Mouse (Mus musculus): ENCODE results near the gene 3110082I17Rik. TPM values are rescaled to one million over a fixed set of nuclear protein-coding genes. Genes with fewer than 3 reads are reported as not detected.
A peak's percentile ranks its signal among the peaks of the same experiment; 100 is the strongest.

Gene 3110082I17Rik
- polyA plus RNA-seq, 1 experiment from 2014 or later = 32.7 TPM

DNA sequence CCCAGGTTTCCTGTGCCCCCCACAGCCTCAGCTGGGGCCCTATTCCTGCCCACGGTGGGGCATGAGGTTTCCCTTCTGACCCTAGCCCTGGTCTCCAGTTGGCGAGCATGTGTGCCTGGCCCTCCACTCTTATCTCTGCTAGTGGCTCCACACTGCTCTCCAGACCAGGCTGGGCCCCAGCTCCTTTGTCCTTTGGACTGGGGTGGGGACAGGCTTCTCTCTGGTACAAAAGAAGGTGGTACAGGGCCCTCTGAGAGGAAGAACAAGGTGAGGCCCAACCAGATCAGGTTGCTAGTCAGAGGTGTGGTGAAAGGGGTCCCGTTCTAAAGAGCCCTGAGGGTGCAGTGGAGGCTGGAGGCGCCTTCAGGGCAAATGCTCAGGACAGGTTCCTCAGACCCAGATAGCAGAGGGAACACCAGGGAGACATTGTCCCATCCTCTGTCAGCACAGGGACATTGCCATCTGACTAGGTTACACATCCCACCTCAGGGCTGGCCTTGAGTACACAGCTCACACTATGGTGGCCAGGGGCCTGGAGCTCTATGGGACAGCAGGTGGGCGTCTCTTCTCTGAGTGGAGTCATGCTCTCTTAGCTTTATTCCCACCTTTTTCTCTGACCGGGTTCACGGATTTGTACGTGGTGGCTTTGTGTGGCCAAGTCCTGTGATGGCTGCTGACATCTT, 127.6 kb downstream of the 3110082I17Rik start:
- Histone ChIP-seq H3K36me3 (peaks cover 34% of the 10 kb centered on the region), H3K27ac (no peak overlapping the region), H3K4me2 (no peak overlapping the region), H3K9ac (replicated peaks) (no peak overlapping the region), H3K4me1 (replicated peaks) (0 out of 2 replicates have a peak, but pooled peaks cover 2% of the 10 kb centered on the region), H3K9me3 (no peaks in the 10 kb centered on the region), H3K27me3 (peaks cover 10% of the 10 kb centered on the region; the same call in 1 of the 2 replicates), H3K4me3 (replicated peaks) (no peak overlapping the region)
- WGBS = 86% methylated on average over 8 of the region's 8 CpGs
- no peak for ATAC-seq (ENCODE audit: insufficient number of reproducible peaks, insufficient read depth, low FRiP score, low TSS enrichment, low read depth)

DNA sequence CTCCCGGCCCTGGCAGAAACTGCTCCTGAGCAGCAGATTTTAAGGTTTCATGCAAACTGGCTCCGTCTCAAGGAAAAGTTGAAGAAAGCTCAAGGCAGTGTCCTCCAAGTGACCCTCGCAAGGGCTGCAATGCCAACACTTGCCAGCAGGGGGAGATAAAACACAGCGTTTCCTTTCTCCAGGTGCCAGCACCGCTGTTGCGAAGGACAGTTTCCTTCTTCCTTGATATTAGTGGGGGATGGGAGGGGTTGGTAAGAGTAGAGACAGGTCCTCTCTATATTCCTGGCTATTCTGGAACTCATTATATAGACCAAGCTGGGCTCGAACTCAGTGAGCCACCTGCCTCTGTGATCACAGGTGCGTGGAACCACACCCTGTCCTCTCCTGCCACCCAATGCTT, 128.6 kb downstream of the 3110082I17Rik start:
- 19% methylated on average over 8 of the region's 8 CpGs for WGBS
- no peak overlapping the region for H3K4me3 ChIP-seq (replicated peaks)
- no peaks in the 10 kb centered on the region for H3K9me3 ChIP-seq
- H3K9ac ChIP-seq (replicated peaks) = no peak overlapping the region
- peaks cover 24% of the 10 kb centered on the region for H3K36me3 ChIP-seq
- no peak overlapping the region for H3K27ac ChIP-seq
- H3K4me2 ChIP-seq = no peak overlapping the region
- H3K4me1 ChIP-seq (replicated peaks) = 0 out of 2 replicates have a peak, but pooled peaks cover 2% of the 10 kb centered on the region
- ATAC-seq (ENCODE audit: insufficient number of reproducible peaks, insufficient read depth, low FRiP score, low TSS enrichment, low read depth) = no peak
- peaks cover 19% of the 10 kb centered on the region for H3K27me3 ChIP-seq

DNA sequence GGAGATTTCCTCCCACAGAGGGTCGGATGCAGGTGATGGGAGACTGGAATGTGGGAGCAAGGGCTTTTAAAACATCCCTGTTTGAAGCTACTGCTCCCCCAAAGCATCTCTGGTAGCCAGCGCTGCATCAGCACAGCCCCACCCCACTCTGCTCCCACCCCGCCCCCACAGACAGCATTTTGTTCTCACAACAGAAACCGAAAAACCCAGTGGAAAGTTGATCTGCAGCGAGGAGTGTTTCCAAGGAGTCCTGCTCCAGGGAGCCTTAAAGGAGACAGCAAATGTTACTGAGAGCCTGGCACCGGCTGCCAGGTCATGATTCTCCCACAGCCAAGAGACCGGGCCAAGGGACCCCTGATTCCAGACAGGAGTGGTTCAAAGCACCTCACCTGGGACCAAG, 129.6 kb downstream of the 3110082I17Rik start:
- H3K9ac ChIP-seq (replicated peaks) = no peak overlapping the region; the same call in 1 of the 2 replicates
- H3K27me3 ChIP-seq = peaks cover 29% of the 10 kb centered on the region
- 72% methylated on average over 7 of the region's 7 CpGs for WGBS
- ATAC-seq (ENCODE audit: insufficient number of reproducible peaks, insufficient read depth, low FRiP score, low TSS enrichment, low read depth) = no peak
- H3K4me3 ChIP-seq (replicated peaks) = no peak overlapping the region
- H3K4me2 ChIP-seq = no peak overlapping the region
- H3K4me1 ChIP-seq (replicated peaks) = no peaks in the 10 kb centered on the region
- H3K9me3 ChIP-seq = no peaks in the 10 kb centered on the region
- no peak overlapping the region for H3K27ac ChIP-seq
- H3K36me3 ChIP-seq = peaks cover 14% of the 10 kb centered on the region

DNA sequence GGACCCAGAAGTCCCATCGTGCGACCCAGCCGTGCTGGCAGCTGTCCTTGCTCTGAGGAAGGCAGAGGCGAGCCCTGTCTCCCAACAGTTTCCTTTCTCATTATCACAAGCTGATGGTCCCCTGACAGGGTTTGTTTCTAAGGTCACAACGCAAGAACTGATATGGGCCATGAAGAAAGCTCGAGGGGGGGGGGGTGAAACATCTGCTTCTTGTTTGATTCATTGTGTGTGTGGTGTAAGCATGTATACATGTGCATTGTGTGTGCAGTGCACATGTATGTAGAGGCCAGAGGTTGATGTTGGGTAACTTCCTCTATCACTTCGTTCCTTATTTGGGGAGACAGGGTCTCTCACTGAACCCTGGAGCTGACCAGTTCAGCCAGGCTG, 132.7 kb downstream of the 3110082I17Rik start:
- H3K9ac ChIP-seq (replicated peaks) = no peak overlapping the region
- H3K4me2 ChIP-seq = no peak overlapping the region
- no peaks in the 10 kb centered on the region for H3K9me3 ChIP-seq
- no peak for ATAC-seq (ENCODE audit: insufficient number of reproducible peaks, insufficient read depth, low FRiP score, low TSS enrichment, low read depth)
- H3K27me3 ChIP-seq = peaks cover 59% of the 10 kb centered on the region
- peaks cover 16% of the 10 kb centered on the region for H3K4me1 ChIP-seq (replicated peaks)
- H3K27ac ChIP-seq = no peak overlapping the region
- no peak overlapping the region for H3K4me3 ChIP-seq (replicated peaks)
- H3K36me3 ChIP-seq = no peaks in the 10 kb centered on the region
- 82% methylated on average over 7 of the region's 7 CpGs for WGBS

DNA sequence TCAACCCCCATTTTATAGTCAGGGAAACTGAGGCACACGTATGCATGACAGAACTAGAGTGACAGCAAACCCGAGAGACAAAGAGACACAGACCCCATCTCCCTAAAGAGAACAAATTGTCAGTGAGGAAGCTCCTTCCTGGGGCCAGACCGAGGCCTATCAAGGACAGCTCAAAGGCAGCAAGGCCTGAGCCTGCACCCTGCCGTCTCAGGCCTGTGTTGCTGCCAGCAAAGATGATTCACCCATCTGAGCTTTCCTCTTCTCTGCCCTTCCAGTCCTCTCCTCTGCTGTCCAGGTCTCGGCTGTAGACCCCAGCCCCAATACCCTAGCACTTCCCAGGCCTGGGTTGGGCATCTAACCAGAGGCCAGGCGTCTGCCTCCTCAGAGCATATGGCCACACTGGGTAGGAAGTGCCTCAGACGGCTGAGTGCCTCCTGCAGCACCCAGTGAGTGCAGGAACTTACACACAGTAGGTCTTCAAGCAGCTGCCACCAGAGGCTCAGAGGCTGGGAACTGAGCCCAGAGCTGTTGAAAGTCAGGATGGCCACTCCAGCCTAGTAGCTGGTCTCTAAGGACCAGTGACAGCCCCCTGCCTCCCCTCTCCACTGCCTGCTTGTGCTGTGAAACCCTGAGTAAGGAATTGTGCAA, 133.2 kb downstream of the 3110082I17Rik start:
- no peak for ATAC-seq (ENCODE audit: insufficient number of reproducible peaks, insufficient read depth, low FRiP score, low TSS enrichment, low read depth)
- Histone ChIP-seq H3K4me2 (no peak overlapping the region), H3K4me1 (replicated peaks) (peaks cover 16% of the 10 kb centered on the region), H3K9me3 (no peaks in the 10 kb centered on the region), H3K36me3 (no peaks in the 10 kb centered on the region), H3K27me3 (peaks cover 64% of the 10 kb centered on the region), H3K9ac (replicated peaks) (no peak overlapping the region), H3K27ac (no peak overlapping the region), H3K4me3 (replicated peaks) (no peak overlapping the region)
- 66% methylated on average over 7 of the region's 7 CpGs for WGBS

DNA sequence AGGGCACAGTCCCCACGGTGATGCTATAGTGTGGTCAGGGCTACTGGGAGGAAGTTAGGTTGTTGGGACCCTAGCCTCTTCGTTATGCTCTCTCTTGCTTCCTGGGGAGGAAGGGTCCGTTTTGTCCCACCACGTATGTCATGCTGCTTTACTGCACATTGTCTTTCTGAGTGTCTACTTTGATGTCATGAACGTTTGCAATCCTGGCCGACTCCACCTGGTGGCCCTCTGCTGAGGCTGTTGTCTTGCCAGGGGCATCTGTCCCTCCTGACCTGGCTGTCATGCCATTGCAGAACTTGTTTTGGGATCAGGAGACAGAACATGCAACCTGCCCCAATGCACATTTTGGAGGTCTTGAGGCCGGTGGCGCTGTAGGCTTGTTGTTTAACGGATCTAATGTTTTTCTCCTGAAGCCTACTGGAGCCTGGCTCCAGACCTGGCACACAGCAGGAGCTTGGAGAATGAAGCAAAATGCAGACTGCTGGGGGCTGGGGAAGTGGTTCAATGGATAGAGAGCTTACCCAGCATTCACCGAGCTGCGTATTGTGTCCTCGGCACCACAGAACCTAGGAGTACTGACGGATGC, 134.1 kb downstream of the 3110082I17Rik start:
- Histone ChIP-seq H3K27ac (no peak overlapping the region), H3K9me3 (no peaks in the 10 kb centered on the region), H3K9ac (replicated peaks) (no peak overlapping the region), H3K27me3 (peaks cover 67% of the 10 kb centered on the region), H3K4me2 (no peak overlapping the region), H3K4me3 (replicated peaks) (no peak overlapping the region), H3K4me1 (replicated peaks) (peaks cover 16% of the 10 kb centered on the region), H3K36me3 (no peaks in the 10 kb centered on the region)
- no peak for ATAC-seq (ENCODE audit: insufficient number of reproducible peaks, insufficient read depth, low FRiP score, low TSS enrichment, low read depth)
- 67% methylated on average over 13 of the region's 13 CpGs for WGBS

DNA sequence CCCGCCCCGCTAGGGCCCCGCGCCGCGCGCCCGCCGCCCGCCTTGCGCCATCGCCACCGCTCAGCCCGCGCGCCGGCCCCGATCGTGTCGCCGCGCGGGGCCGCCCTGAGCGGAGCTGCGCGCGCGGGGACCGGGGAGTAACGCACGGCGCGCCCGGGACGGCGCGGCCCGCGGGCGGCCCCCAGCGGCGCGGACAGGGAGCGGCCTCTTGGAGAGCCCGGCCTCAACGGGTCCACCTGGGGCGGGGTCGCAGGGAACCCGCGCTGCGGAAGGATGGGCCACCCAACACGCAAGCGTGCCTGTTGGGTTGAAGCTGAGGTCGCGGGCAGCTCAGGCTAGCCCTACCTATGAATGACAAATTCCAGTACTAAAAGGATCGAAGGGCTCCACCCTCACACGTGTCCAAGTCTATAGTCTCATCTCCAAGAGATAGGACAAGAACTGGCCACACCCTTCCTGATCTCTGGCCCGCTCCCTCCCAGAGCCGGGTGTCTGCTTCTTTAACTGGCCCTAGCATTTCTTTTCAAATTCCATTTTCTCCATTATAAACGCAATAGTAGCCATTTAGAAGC, 134.8 kb downstream of the 3110082I17Rik start, which contains the start of gene Adap1:
Adap1 (minus strand) TSS at position 228 of the 572 bp plus-strand sequence.
- no peaks in the 10 kb centered on the region for H3K36me3 ChIP-seq
- H3K27ac ChIP-seq = no peak within 1 kb of the TSS

DNA sequence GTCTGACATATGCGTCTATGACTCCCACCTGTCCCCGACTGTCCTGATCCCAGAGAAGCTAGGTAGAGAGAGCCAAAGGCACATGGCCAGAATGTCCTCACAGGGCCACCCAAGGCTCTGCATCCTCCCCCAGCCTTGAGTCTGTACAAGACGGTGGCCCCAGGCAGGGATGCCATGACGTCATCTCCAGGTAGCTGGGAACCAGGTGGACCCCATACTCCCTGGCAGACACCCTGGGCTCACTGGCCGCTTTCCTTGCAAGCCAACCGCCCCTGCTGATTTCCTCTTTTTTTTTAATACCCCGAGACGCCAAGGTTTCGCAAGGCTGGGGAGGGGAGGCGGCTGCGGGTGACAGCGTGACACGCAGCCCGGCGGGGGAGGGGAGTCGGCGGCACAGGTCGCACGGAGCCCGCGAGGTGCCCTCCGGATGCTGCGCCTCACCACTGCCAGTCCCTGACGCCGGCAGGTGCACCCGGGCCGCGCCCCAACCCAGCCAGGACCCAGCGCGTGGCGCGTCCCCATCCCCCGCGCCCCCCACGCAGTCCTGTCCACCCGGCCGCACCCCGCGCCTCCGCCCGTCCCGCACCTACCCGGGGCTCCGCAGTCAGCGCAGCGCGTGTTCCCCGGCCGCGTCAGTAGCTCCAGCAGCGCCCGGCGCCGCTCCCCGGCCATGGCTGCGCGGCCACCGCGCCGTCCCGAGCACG, 135.5 kb downstream of the 3110082I17Rik start:
- peak overlapping the region; percentile 58 for H3K4me3 ChIP-seq (replicated peaks)
- peak overlapping the region; percentile 63 for H3K9ac ChIP-seq (replicated peaks)
- H3K4me2 ChIP-seq = peak overlapping the region; percentile 95
- no peaks in the 10 kb centered on the region for H3K36me3 ChIP-seq
- ATAC-seq (ENCODE audit: insufficient number of reproducible peaks, insufficient read depth, low FRiP score, low TSS enrichment, low read depth) = peak; percentile 35; the same call in 1 of the 2 replicates
- 3% methylated on average over 60 of the region's 62 CpGs for WGBS
- no peaks in the 10 kb centered on the region for H3K9me3 ChIP-seq
- H3K4me1 ChIP-seq (replicated peaks) = peaks cover 16% of the 10 kb centered on the region
- no peak overlapping the region for H3K27ac ChIP-seq
- peaks cover 66% of the 10 kb centered on the region for H3K27me3 ChIP-seq

More for the DNA sequence above, 134.8 kb downstream of the 3110082I17Rik start, which contains the start of gene Adap1:
- 3% methylated on average over 45 of the region's 61 CpGs for WGBS
- Histone ChIP-seq H3K4me1 (replicated peaks) (peaks cover 16% of the 10 kb centered on the region), H3K27me3 (peaks cover 67% of the 10 kb centered on the region), H3K9ac (replicated peaks) (peak within 1 kb of the TSS; percentile 63), H3K4me2 (peak within 1 kb of the TSS; percentile 95), H3K4me3 (replicated peaks) (peak within 1 kb of the TSS; percentile 58), H3K9me3 (no peaks in the 10 kb centered on the region)
- peak; percentile 72 for ATAC-seq (ENCODE audit: insufficient number of reproducible peaks, insufficient read depth, low FRiP score, low TSS enrichment, low read depth)

DNA sequence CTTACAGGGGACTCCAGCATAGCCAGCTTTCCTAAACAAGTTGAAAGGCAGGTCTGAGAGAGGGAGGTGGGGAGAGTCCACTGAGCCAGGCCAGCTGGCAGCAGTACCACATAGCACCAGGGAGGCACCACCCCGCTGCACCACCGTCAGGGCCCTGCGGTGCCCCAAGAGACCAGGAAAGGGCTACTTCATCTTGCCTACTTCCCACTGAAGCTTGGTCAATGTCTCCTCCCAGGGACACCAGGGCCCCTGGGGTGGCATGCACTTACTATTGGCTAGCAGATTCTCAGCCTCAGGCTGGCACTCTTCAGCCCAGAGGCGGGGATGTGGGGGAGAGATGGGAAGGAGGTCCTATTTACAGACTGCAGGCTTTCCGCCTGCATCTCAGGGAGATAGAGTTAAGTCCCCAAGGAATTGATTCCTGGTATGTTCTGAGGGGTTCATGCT, 136.3 kb downstream of the 3110082I17Rik start:
- Histone ChIP-seq H3K27ac (no peak overlapping the region), H3K4me1 (replicated peaks) (peaks cover 16% of the 10 kb centered on the region), H3K9me3 (no peaks in the 10 kb centered on the region), H3K27me3 (peaks cover 60% of the 10 kb centered on the region), H3K9ac (replicated peaks) (no peak overlapping the region), H3K36me3 (no peaks in the 10 kb centered on the region), H3K4me2 (0 out of 2 replicates have a peak overlapping the region, but pooled peaks have one; percentile 17), H3K4me3 (replicated peaks) (0 out of 2 replicates have a peak overlapping the region, but pooled peaks have one; percentile 58)
- no peak for ATAC-seq (ENCODE audit: insufficient number of reproducible peaks, insufficient read depth, low FRiP score, low TSS enrichment, low read depth)
- 60% methylated on average over 5 of the region's 5 CpGs for WGBS

DNA sequence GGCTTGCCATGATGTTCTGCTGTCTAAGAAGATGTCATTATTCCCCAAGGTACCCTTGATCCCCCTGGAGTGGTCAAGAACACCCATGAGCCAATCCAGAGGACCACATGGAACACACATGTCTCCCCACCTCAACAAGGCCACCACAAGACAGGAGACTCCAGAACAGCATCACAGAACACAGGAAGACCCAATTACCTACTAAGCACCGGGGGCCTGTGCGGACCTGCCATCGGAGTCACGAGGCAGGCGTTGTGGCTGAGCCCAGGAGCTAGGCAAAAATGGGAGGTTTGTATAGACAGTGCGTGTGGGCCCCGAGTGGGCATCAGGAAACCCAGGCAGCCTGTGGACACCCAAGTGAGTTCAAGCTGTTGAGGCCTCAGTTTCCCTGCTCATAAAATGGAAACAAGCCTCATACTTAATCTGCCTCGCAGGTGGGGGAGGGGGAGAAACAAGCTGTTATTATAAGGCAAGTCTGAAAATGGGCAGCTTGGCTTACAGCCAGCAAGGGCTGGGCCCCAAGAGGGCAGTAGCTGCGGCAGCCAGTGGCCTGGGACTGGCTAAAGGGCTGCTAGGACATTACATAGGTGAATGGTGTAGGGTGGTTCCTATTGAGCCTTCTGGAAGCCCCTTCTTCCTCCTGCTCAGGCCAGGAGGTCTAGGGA, 136.9 kb downstream of the 3110082I17Rik start:
- 0 out of 2 replicates have a peak overlapping the region, but pooled peaks have one; percentile 17 for H3K4me2 ChIP-seq
- WGBS = 73% methylated on average over 9 of the region's 9 CpGs
- no peak overlapping the region for H3K9ac ChIP-seq (replicated peaks)
- H3K9me3 ChIP-seq = no peaks in the 10 kb centered on the region
- H3K36me3 ChIP-seq = no peaks in the 10 kb centered on the region
- H3K4me3 ChIP-seq (replicated peaks) = no peak overlapping the region
- peaks cover 57% of the 10 kb centered on the region for H3K27me3 ChIP-seq
- ATAC-seq (ENCODE audit: insufficient number of reproducible peaks, insufficient read depth, low FRiP score, low TSS enrichment, low read depth) = no peak
- H3K4me1 ChIP-seq (replicated peaks) = peaks cover 16% of the 10 kb centered on the region
- no peak overlapping the region for H3K27ac ChIP-seq

All from limb, embryonic 12.5 days (tissue).